Mouse (Mus musculus) frontal cortex, adult (tissue): ENCODE measurements at regions not wholly inside any gene's neighbourhood (a gene's known extent, or its start where the extent isn't known, plus 50 kb on each side); places are given as distances from the start of the nearest gene placed in this dataset.
"Not testable (repeated sequence)": the region's sequence is repeated elsewhere in the genome, so short reads cannot be mapped to it uniquely, and the experiment has no call there.

Experiments used
- ATAC-seq: cut with Nextera tagmentation; 2 replicates; pipeline ENCODE4 v1.9.2; 2017; ENCODE audit warnings: mild to moderate bottlenecking, moderate library complexity, mixed read lengths; ENCODE audit not compliant: low TSS enrichment

- ATAC-seq = no peak
These were observed 140.0 kb upstream of the Mad2l1 start for GRCm38 (mm10) chr6:66395147-66395546.

- no peak for ATAC-seq
These were observed 137.8 kb upstream of the Mad2l1 start for GRCm38 (mm10) chr6:66397411-66397810.

- ATAC-seq = no peak
These were observed 136.5 kb upstream of the Mad2l1 start for GRCm38 (mm10) chr6:66398674-66399073.

GRCm38 (mm10) chr6:66399091-66399755 lies 136.0 kb upstream of the Mad2l1 start:
- peak; percentile 70 for ATAC-seq

GRCm38 (mm10) chr6:66401468-66401867 lies 133.7 kb upstream of the Mad2l1 start:
- ATAC-seq = no peak

- ATAC-seq = no peak
These were observed 133.2 kb upstream of the Mad2l1 start for GRCm38 (mm10) chr6:66401868-66402440.

GRCm38 (mm10) chr6:66414822-66415221 lies 120.4 kb upstream of the Mad2l1 start:
- ATAC-seq = no peak

GRCm38 (mm10) chr6:66419452-66420041 lies 115.6 kb upstream of the Mad2l1 start:
- ATAC-seq = no peak

GRCm38 (mm10) chr6:66428370-66428769 lies 106.8 kb upstream of the Mad2l1 start:
- no peak for ATAC-seq

- not testable (repeated sequence) for ATAC-seq
These were observed 84.8 kb upstream of the Mad2l1 start for GRCm38 (mm10) chr6:66450408-66450807.

GRCm38 (mm10) chr6:66458172-66458571 lies 77.0 kb upstream of the Mad2l1 start:
- no peak for ATAC-seq

GRCm38 (mm10) chr6:66464540-66464939 lies 70.7 kb upstream of the Mad2l1 start:
- no peak for ATAC-seq

- ATAC-seq = no peak
These were observed 69.9 kb upstream of the Mad2l1 start for GRCm38 (mm10) chr6:66465137-66465853.

- ATAC-seq = peak; percentile 62; the same call in 1 of the 2 replicates
These were observed 68.4 kb upstream of the Mad2l1 start for GRCm38 (mm10) chr6:66466757-66467156.

- no peak for ATAC-seq
These were observed 64.5 kb upstream of the Mad2l1 start for GRCm38 (mm10) chr6:66470627-66471249.

GRCm38 (mm10) chr6:66471786-66472185 lies 63.4 kb upstream of the Mad2l1 start:
- no peak for ATAC-seq

- no peak for ATAC-seq
These were observed 62.5 kb upstream of the Mad2l1 start for GRCm38 (mm10) chr6:66472697-66473096.

GRCm38 (mm10) chr6:66477575-66477974 lies 57.6 kb upstream of the Mad2l1 start:
- ATAC-seq = no peak

- no peak for ATAC-seq
These were observed 56.7 kb upstream of the Mad2l1 start for GRCm38 (mm10) chr6:66478326-66478964.

- no peak for ATAC-seq
These were observed 55.6 kb upstream of the Mad2l1 start for GRCm38 (mm10) chr6:66479576-66479975.

- ATAC-seq = no peak
These were observed 55.0 kb upstream of the Mad2l1 start for GRCm38 (mm10) chr6:66480207-66480606.

- ATAC-seq = no peak
These were observed 52.4 kb upstream of the Mad2l1 start for GRCm38 (mm10) chr6:66482797-66483196.
